Mouse (Mus musculus) lung, postnatal 4 days (tissue): ENCODE results near the gene Cxxc4.
"Not testable (repeated sequence)": the region's sequence is repeated elsewhere in the genome, so short reads cannot be mapped to it uniquely, and the experiment has no call there.

Experiments used
- DNase-seq, 2 experiments: peaks; one replicate each; pipeline ENCODE4 v3.0.0; 2021

Cxxc4 gene

DNA sequence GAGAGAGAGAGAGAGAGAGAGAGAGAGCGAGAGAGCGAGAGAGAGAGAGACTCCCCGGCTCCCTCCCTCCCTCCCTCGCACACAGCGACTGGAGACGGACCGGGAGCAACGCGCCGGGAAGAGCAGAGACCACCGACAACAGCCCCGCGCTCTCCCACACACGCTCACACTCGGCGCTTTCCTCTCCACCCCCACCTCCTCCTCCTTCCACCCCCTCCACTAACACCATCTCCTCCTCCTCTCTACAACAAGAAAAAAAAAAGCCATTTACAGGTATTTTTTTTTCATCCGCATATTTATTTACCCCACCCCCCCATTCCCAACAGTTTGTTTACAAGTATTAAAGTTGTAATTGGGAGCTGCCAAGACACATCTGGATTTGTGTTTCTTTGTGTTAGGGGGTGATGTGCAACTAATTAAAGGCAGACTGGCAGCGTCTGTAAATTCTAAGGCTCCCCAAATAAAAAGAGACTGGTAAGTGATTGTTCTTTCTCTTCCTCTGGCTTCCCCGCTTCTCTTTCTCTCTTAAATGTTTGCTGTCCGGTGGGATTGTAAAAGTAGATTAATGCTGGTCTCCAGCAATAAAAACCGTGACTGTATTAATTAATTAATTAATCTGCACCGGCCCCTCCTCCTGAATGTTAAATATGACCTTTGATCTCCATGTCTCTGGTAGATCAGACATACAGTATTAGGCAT, at the start of gene Cxxc4:
Gene Cxxc4, plus strand, starts transcription at position 71 of the 699 bp plus-strand sequence.
- DNase-seq, result no peak

DNA sequence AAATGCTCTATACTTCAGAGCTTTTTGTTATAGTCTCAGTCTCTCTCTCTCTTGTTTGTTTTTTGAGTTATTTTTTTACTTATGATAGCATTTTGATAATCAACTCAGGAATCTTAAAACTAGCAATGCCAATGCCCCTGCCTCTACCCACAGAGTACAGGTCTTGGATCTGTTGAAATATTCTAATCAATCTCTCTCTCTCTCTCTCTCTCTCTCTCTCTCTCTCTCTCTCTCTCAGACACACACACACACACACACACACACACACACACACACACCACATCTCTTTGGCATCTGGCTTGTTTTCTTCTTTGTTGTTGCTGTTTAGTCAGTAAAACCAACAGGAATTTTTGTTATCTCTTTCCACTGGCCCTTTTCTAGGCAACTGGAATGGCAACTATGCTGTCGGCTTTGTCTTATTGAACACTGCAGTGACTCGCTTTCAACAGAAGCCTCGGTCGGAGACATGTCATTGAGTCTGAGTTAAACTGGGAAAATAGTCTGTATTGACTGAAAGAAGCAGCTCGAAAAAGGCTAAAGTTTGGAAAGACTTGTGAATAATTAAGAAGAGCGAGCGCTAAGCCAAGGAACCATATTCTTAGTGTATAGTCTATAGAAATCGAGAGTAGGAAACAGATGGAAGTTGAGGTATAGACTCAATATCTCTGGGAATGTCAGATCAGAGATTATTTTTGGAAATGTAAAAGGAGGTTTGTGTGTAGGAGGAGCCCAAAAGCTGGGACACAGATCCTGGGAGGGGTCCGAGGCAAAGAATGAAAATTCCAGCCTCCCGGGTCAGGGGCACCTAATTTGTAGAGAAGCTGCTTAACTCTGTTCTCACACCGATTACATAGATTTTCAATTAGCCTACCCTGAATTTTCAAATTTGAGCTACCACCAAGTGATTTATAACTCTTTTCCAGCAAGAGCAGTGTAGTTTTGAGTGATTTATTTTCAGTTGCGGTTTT, 47.0 kb upstream of the Cxxc4 start:
- DNase-seq, result no peak

DNA sequence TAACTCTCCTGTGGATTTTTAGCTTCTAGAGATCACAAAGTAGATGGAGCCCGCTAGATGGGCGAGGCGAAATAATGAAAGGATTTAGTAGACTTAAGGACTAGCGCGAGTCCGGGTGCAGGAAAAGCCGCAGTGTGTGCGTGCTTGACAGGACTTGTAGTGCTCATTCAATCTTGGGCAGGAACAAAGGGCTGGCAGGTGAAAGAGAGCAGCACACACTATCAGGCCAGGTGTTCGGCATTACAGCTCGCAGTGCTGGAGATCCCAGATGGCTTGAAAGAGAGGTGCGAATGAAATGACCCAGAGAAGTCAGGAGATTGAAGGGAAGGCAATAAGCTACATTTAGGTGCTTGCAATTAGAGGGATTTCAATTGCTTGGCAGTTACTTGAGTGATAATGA, 46.2 kb upstream of the Cxxc4 start:
- no peak for DNase-seq

DNA sequence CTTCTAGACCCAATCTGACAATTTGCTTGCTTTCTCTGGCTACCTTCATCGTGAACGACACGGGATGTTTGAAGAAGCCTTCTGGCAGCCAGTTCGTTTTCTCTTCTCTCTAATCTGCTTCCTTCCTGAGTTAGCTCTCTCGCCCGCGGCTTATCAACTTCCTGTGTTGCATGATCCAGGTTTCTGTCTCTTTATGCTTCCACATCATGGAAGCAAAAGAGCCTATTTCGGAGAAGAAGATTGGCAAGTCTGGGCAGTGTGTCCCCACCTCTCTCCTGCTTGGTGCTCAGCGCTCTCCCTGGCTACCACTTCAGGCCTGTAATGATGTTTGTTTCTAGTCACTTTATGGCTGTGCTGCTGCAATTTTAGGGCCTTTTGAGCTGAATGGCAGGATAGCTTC, 36.4 kb upstream of the Cxxc4 start:
- DNase-seq, result peak; percentile 6 to 20

DNA sequence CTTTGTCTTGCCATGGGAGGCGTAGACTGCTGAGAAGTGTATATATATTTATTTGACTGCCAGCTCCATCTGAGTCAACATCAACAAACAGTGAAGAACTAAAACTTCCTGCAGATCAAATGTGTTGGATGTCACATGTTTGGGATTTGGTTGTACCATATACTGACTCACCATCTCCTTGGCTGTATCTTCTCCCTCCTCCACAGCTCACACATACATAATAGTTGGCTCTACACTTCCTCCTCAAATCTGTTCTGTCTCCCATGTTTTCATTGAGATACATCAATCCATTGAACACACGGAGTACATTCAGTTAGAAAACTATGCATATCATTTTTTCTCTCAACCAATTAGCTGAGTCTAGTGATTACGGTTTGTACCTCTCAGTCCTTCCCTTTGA, 29.7 kb upstream of the Cxxc4 start:
- no peak for DNase-seq

DNA sequence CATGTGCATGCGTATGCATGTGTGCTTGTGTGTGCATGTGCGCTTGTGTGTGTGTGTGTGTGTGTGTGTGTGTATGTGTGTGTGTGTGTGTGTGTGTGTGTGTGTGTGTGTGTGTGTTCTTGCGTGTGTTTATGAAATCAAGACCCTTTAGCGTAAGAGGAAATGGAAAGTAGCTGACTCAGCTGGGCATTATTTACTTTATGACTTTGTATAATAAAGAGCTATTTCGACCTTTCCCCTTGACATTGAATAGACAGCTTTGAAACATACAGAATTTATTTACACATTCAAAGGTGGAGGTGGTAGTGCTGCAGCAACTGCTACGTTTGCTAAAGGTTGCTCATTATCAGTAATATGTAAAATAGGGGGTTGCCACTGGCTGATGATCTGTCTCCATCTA, 25.3 kb upstream of the Cxxc4 start:
- DNase-seq, result no peak

DNA sequence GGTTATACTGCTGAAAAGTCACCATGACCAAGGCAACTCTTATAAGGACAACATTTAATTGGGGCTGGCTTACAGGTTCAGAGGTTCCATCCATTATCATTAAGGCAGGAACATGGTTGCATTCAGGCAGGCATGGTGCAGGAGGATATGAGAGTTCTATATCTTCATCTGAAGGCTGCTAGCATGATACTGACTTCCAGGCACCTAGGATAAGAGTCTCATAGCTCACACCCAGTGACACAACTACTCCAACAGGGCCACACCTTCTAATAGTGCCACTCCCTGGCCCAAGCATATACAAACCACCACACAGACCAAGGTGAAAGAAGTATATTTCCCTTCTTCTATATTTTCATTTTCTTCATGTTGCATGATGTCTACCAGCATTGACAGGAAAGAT, 16.4 kb upstream of the Cxxc4 start:
- not testable (repeated sequence) for DNase-seq

DNA sequence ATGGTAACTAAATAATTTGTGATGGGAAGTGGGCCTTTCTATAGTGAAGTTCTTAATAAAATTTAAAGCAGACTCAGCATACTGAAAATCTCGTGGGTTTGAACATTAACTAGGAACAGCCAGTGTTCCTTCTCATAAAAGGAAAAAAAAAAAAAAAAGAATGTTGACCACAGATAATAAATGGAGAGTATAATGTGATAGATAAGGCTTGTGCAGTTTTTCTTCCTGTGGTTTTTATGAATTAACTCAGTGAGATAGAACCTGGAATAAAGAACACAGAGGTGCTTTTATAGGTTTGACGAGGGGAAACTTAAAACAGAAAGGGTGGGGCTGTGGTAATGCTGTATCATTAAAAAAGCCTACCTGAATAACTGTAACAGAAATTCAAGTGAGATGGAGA, 15.3 kb upstream of the Cxxc4 start:
- no peak for DNase-seq

DNA sequence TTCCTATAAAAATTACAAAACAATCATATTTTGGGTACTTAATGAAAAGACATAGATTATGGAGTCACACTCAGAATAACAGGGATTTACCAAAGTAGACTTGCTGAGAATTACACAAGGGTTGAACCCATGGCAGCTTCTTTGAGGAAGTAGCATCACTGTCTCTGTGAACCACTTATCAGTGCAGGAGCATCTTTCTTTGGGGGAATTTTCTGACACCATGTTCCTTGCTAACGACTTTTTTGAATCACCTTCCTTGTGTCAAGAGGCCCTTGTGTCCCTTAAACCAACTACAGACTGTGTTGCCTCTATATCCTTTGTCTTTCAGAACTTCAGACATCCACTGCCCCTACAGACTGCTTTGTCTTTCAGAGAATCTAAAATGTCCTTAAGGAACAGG, 13.7 kb upstream of the Cxxc4 start:
- DNase-seq, result no peak

DNA sequence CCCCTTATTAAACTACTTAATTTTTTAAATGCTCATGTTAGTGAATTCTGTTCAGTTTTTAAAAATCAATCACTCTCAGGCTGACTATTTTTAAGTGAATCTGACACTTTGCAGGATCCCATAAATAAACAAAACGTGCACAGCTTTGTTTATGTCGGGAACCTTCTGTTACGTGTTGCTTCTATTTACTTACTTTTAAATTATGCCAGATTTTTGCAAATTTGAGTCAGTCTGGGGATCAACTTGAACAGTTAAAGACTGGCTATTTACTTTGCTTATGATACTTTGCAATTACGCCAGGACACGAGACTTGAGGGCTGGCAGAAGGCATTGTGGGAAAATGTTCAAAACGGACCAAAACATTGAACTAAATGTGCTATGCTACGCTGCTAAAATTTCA, 12.3 kb upstream of the Cxxc4 start:
- DNase-seq, result no peak

DNA sequence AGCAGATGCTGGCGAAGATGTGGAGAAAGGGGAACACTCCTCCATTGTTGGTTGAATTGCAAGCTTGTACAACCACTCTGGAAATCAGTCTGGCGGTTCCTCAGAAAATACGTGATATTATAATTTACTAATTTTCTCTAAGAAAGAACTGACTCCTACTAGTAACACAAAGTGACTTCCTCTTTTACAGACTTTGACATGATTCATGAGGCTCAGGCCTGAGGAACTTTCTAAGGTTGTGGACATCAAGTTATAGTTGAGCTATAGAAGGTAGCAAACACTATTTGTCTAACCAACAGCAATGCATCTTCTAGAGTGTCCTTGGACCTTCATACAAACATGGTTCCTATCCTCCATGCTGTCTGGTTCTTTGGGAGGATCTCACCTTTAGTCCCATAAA, 10.4 kb upstream of the Cxxc4 start:
- DNase-seq, result no peak

DNA sequence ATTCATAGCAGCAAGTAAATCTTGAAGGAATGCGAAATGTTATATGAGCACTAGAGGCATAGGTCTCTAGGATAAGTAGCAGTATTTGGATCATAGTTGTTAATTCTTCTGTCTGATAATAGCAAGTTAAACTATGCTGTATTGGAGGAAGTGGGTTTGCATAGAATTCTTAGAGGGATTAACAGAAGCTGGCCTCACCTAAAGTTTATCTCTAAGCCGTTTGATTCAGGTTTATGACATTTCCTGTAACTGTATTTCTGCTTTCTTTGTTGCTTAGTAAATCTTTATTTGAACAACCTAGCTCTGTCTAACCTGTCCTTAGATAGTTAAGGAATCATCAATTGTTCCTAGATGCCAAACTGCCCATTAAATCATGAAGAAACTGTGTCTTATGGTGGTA, 3.5 kb upstream of the Cxxc4 start:
- no peak for DNase-seq

DNA sequence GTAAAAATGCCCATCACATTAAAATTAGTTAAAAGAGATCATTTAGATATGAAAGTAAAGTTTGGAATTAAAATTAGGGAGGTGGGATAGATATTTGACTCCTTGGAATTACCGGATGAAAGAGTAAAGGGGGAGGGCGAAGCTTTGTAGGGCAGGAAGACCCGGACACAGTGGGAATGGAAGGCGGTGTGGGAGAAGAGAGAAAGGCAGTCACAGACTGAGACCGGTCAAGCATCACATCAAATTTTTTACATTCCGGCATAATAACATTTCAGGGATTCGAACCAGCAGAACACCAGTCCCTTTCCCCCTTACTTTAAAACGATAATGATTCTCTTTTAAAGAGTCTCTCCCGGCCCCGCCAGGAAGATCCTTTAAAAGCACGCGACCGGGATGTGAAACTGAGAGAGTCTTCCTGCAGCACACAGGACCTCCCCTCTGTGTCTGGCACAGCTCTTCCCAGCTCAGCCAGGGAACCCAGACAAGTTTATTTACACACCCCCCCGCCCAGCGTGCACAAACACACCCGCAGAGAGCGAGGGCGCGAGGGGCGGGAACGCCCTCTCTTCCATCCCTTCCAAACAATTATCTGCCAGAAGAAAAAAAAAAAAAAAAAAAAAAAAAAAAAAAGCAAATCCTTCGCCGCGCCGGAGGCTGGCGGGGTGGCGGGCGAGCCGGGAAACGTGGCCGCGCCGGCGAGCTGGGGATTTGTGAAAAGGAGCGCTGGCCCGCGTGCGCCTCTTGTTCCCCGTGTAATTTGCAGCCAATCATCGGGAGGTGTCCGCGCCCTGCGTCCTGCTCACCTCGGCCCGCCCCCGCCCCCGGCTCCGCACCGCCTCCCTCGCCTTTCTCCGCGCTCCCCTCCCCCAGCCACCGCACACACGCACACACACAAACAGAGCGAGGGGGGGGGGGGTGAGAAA, 532 bp upstream of the Cxxc4 start:
- peak; percentile 60 to 84 for DNase-seq

DNA sequence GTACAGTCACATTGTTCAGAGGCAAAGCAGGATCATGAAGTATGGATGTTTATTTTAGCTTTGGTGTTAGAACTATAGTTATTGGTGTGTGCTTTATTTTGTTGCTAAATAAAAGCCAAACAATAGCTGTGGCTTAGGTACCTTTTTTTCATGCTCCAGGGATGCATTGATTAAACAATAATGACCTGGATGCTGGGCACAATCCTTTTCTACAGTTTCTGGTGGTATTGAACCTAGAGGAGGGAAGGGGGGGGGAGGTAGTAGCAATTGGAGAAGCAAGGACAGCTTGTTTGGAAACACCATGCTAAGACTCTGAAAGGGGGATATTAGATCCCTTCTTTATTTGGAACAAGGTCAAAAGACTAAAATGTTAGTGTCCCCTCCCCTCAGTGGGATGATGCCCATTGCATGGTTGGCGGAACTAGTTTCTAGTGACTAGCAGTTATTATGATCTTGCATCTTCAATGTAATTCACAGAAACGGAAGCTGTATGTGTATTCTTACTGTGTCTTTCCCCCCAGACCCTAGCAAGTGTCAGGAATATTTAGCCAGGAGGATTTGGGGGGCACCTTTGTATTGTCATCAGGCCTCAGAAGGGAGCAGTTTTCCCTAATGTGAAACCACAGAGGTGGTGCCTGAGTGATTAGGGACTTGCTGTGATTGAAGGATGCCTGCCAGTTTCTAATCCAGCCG, 975 bp downstream of the Cxxc4 start:
- no peak for DNase-seq

DNA sequence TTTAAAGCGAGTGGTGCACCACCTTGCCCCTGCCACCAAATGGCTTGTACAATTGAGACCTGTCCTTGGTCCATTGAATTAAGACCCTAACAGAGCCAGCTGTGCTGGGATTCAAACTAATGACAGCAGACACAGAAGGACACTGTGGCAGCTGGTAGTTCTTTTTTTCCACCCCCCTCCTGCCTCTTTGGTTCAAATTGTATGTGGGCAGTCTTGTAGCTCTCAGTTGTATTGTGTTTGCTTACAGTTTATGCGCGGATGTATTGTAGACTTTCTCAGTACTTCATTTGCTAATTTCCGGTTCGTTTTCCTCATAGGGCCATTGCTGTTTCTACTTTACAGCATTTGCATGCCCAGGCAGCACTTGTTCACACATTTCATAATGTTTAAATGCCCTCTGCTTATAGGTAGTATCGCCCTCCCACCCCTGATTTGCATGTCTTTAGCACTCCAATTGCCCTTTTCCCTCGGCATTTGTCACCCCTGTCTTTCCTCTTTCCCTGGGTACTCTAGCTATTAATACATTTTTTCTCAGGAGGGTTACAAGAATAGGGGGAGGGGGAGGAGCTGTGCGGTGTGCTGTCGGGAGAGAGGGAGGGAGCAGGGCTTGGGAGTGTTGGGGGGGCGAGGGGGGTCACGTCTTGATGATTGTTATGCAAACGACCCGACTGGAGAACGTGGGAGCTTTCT, 2.5 kb downstream of the Cxxc4 start:
- no peak for DNase-seq

DNA sequence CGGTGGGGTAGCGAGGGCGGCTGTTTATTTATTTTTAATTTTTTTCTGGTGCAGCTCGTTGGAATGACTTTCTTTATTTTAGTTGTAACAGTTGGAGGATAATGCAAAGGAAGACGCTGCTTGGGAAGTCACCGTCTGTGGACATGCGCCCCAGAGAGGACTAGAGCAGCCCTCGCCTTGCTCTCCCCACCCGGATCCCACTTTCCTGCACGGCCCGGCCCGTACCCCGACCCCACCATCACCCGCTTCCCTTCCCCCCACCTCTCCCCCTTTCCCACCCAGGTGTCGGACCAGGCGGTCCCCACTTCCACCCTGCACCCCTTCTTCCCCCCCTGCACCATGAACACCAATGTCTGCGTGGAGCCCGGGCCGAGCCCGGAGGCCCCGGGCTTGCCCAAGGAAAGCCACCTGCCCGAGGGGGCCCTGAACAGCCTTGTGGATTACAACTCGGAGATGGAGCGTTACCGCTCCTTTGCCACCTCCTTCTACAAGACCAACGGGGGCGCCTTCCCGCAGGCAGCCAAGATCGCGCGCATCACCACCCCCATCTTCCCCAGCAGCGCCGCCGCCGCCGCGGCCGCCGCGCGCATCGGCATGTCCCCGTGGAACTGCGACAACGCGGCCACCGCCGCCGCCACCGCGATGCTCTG, 3.2 kb downstream of the Cxxc4 start:
- DNase-seq, result peak; percentile 42 to 57

DNA sequence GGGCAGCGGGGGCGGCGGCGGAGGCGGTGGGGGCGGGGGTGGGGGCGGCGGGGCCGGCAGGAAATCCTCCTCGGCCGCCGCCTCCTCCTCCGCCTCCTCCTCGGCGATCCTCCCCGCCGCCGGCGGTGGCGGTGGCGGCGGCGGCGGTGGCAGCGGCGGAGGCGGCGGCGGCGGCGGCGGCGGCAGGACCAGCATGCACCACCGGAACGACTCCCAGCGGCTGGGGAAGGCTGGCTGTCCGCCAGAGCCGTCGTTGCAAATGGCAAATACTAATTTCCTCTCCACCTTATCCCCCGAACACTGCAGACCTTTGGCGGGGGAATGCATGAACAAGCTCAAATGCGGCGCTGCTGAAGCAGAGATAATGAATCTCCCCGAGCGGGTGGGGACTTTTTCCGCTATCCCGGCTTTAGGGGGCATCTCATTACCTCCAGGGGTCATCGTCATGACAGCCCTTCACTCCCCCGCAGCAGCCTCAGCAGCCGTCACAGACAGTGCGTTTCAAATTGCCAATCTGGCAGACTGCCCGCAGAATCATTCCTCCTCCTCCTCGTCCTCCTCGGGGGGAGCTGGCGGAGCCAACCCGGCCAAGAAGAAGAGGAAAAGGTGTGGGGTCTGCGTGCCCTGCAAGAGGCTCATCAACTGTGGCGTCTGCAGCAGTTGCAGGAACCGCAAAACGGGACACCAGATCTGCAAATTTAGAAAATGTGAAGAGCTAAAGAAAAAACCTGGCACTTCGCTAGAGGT, 3.9 kb downstream of the Cxxc4 start:
- peak; percentile 54 to 76 for DNase-seq

DNA sequence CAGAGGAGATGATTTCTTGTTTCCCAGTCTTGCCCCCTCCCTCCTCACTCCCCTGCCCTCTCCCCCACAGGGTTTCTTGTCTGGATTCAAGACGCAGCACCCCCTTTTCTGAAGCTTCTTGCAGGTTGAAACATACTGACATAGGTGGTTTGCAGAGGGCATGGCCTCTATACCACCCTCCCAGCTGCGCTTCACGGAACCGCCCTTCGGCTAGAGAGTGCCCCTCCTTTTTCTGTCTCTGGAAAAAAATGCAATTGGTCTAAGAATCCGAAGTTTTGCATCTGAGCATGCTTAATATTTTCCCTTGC, 4.4 kb downstream of the Cxxc4 start:
- DNase-seq, result no peak

DNA sequence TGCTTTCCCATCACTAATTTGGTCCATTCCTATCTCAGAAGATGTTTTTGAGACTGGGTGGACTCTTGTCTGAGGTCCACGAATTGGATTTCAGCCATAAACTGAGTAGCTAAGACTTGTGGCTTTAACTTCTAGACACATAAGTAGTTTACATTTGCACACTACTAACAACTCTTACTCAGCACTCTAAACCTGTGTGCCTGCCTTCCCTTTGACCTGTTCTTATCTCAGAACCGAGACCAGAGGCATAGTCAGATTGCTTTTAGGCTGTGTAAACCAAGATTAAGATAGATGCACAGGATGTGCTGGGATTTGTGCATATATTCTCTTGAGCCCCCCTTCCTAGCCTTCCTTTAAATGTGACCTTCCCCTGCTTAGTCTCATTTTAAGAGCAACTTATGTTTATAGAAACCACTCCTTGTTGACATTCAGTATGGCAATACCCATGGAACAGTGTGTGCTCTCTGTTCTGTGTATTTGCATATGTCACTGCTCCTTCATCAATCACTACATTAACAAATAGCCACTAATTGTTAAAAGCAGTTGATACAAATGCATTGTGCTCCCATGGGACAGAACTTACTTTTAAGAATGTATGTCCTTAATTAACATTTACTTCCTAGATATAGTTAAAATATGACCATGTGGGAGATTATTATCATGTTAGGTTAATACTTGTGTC, 7.0 kb downstream of the Cxxc4 start:
- DNase-seq, result no peak

DNA sequence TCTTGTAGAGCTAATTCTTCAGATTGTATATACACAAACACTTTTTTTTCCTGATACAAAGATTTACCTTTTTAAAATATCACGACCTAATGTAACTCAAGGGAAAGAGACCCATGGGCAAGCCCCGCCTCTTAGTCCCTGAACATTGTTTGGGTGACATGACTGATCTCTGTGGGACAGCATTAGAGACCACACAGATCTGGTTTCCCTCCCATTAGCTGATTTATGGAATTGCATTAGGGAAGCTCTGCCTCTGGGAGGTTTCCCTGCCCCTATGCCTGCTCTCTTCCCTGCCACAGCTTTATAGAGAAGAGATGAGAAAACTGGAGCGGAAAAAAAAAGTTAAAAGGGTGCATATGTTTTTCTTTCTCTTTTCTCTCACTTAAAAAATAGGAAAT, 7.6 kb downstream of the Cxxc4 start:
- no peak for DNase-seq
